Mouse (Mus musculus): Measurements from ENCODE around the gene Olfr414.

Olfr414 gene

GRCm38 (mm10) chr1:174423764-174424163, at the start of gene Olfr414:
Olfr414 (plus strand) TSS chr1:174424064.
- no peak for DNase-seq

DNA sequence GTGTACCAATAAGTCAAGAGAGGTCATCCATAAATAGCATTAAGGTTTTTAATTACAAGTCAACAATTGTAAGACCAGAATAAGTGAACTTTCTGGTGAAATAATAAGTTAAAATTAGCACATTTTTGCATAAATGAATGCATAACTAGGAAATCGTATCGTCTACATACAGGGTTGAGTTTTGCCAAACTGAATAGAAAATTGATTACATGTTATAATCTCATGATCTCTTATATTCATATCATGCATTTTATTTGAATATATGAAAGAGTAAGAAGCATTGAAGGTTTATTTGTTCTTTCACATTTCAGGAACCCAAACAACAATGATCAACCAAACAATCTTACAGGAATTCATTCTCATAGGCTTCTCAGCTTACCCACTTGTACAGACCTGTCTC, 33.1 kb upstream of the Olfr414 start, which contains the start of gene Olfr248:
Gene Olfr248, plus strand, starts transcription at position 301 of the 400 bp plus-strand sequence.
- no peak for DNase-seq

GRCm38 (mm10) chr1:174422959-174423358, 905 bp upstream of the Olfr414 start:
- DNase-seq = no peak

DNA sequence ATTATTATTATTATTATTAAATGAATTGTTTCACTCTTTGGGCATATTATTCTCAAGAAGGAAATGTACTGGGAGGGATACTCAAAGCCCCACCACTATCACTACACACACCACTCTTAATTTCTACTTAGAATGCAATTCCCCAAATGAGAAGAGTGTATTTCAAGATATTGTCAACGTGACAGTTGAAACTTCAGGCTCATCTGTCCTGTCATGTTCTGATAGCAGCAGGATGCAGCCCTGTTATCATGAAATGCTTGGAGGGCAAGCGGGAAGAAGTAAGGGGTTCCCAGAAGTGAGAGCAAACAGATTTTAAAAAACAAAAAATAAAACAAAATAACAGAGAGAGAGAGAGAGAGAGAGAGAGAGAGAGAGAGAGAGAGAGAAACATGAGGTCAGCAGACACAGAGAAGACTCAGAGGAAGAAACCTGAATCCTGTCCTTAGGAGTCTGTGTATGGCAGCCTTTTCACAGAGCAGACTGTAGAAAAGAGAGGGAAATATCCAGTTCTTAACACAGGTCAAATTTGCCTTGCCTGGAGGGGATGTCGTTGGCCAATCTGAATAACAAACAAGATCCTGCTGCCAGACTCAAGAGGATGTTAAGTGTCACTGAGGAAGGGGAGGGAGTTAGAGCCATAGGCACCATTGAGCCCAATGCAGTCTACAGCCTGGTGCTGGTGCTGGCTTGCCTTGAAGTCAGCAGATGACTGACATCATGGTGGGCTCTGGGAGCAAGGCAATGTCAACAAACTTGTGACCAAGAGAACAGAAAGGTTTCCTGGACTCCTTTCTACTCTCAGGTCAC, 2.5 kb downstream of the Olfr414 start:
- DNase-seq = no peak

DNA sequence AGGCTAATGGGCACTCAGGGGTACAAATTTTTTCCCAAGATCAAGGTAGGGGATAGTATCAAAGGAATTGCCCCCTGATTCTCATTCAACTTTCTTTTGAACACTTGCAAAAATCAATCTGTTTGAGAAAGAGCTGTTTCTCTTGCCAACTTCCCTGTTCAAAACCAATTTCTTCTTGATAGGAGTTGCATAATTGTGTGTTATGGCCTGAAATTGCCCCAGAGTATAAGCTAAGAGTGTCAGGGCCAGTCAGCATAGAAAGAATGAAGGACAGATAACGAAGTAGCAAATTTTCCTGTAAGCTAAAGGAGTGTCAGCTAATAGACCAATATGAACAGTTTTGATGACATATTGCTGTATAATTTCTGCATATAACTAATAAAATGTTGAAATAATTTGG, 3.5 kb downstream of the Olfr414 start:
- no peak for DNase-seq

- DNase-seq = no peak
Observed at GRCm38 (mm10) chr1:174428407-174428806, 4.5 kb downstream of the Olfr414 start.

DNA sequence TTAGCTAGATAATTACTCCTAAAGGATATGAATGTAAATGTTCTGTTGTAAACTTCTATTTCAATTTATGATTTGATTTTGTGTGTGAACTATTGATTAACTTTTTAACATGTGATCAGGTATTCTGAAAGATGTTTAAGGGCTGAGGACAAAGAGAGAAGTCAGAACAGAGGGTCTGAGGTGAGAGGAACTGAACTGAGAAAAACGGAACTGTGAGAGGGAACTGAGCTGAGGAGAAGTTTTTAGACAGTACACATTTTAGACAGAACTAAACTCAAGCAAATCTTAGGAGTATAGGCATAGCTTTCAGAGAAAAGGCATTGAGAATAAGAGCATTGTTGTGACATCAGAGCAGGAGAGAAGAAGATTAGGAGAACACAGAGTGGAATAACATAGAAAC, 10.3 kb downstream of the Olfr414 start:
- no peak for DNase-seq

DNA sequence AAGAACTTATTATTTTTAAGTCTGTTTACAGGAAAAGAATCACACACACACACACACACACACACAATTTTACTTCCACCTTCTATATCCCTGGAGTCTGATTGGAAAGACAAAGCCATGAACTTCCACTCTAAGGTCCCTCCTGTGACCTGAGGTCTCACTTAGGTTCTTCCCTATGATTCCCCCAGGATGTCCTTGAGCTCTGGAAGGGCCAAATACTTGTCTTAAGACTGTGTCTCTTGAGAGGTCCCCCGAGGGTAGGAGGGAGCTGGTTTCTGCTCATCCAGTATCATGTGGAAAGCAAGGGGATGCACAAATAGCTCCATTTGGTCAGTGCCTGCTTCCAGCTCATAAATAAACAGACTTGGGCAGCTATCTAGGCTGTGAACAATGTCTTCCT, 17.9 kb downstream of the Olfr414 start, which contains the start of gene Olfr220:
Gene Olfr220, plus strand, starts transcription at position 301 of the 400 bp plus-strand sequence.
- no peak for DNase-seq

- no peak for DNase-seq
Observed at GRCm38 (mm10) chr1:174455100-174455499, 31.2 kb downstream of the Olfr414 start.

DNA sequence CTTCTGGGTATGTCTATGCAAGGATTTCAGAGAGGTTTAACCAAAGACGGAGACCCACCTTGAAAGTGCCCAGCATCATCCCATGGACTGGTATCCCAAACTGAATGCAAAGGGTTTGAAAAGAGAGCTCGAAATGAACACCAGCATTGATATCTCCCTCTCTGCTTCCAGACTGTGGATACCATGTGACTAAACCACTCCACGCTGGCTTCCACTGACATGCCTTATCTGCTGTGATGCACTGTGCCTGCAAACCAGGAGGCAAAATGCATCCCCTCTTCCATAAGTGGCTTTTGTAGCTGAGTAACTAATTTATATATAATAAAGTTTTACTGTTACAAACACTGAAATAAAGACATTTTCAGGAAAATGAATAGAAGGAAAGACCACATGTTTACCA, 41.5 kb downstream of the Olfr414 start:
- DNase-seq = no peak

GRCm38 (mm10) chr1:174466240-174466639, 42.4 kb downstream of the Olfr414 start:
- DNase-seq = no peak

- peak; percentile 26 for DNase-seq
Observed at GRCm38 (mm10) chr1:174469736-174470135, 45.9 kb downstream of the Olfr414 start.

- DNase-seq = no peak
Observed at GRCm38 (mm10) chr1:174482567-174482966, 58.7 kb downstream of the Olfr414 start.
